Mouse (Mus musculus) E14TG2a.4 (cell line): Measurements from ENCODE around the gene Erich4.

Source experiments
- H3K27me3 ChIP-seq: 2 replicates; pipeline ENCODE4 v1.6.1; 2014; ENCODE audit warnings: low read length, control low read depth; ENCODE audit not compliant: insufficient read depth
- H3K36me3 ChIP-seq: 2 replicates; pipeline ENCODE4 v1.6.1; 2014; ENCODE audit warnings: low read length, control low read depth; ENCODE audit not compliant: insufficient read depth
- H3K4me1 ChIP-seq: replicated peaks from 2 replicates; pipeline ENCODE4 v1.6.1; 2014; ENCODE audit warnings: low read depth, low read length, control low read depth
- H3K4me3 ChIP-seq: replicated peaks from 2 replicates; pipeline ENCODE4 v1.5.1; 2014; ENCODE audit warnings: mild to moderate bottlenecking, low read length
- H3K9me3 ChIP-seq: 2 replicates; pipeline ENCODE4 v1.6.1; 2014; ENCODE audit warnings: low read length, control low read depth
- CTCF ChIP-seq: conservative IDR thresholded peaks from 2 replicates; pipeline ENCODE4 v1.5.1; 2014; ENCODE audit warnings: low read length
- NANOG ChIP-seq: IDR thresholded peaks from 2 replicates; pipeline ENCODE4 v1.6.1; 2014; ENCODE audit warnings: borderline replicate concordance, low read length, mixed read lengths
- POU5F1 ChIP-seq: IDR thresholded peaks from 2 replicates; pipeline ENCODE4 v1.6.1; 2014; ENCODE audit warnings: low read length, borderline replicate concordance

Gene Erich4

GRCm38 (mm10) chr7:25617376-25618160 is 1.9 kb upstream of the Erich4 start:
- Histone ChIP-seq H3K27me3 (peaks cover 9% of the 10 kb centered on the region; the same call in 1 of the 2 replicates), H3K4me1 (peaks cover 34% of the 10 kb centered on the region), H3K9me3 (no peaks in the 10 kb centered on the region), H3K36me3 (peaks cover 25% of the 10 kb centered on the region), H3K4me3 (no peak overlapping the region)
- no peak for TF ChIP-seq POU5F1
- no peak for TF ChIP-seq NANOG
- TF ChIP-seq CTCF, result no peak

- peaks cover 29% of the 10 kb centered on the region for H3K4me1 ChIP-seq
- H3K9me3 ChIP-seq, result no peaks in the 10 kb centered on the region
- peaks cover 12% of the 10 kb centered on the region; the same call in 1 of the 2 replicates for H3K27me3 ChIP-seq
- TF ChIP-seq POU5F1 (no peak), NANOG (no peak), CTCF (no peak)
- 0 out of 2 replicates have a peak, but pooled peaks cover under 1% of the 10 kb centered on the region for H3K36me3 ChIP-seq
- no peak overlapping the region for H3K4me3 ChIP-seq
Measured at GRCm38 (mm10) chr7:25614831-25615705, 624 bp downstream of the Erich4 start.

DNA sequence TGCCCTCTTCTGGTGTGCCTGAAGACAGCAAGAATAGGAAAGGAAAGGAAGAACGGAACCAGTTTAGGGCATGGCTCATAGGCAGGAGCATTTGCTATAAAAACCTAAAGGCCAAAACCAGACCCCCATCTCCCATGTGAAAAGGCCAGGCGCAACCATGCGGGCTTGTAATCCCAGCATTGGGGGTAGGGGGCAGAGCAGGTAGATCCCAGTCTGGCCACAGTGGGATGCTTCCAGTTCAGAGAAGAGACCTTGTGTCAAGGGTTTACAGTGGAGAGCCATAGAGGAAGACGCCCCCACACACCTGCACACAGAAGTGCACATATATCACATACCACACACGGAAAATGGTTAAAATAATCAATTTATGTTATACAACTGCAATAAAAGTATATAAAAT is 1.6 kb downstream of the Erich4 start:
- H3K4me3 ChIP-seq, result no peak overlapping the region
- peaks cover 16% of the 10 kb centered on the region for H3K27me3 ChIP-seq
- peaks cover 23% of the 10 kb centered on the region for H3K4me1 ChIP-seq
- no peaks in the 10 kb centered on the region for H3K9me3 ChIP-seq
- no peak; the same call in 1 of the 2 replicates for TF ChIP-seq CTCF
- TF ChIP-seq NANOG, result no peak
- TF ChIP-seq POU5F1, result no peak
- no peaks in the 10 kb centered on the region for H3K36me3 ChIP-seq

- no peak for TF ChIP-seq NANOG
- TF ChIP-seq CTCF, result no peak
- TF ChIP-seq POU5F1, result no peak
- Histone ChIP-seq H3K4me3 (no peak overlapping the region), H3K36me3 (no peaks in the 10 kb centered on the region), H3K9me3 (no peaks in the 10 kb centered on the region), H3K4me1 (peaks cover 6% of the 10 kb centered on the region; the same call in 1 of the 2 replicates), H3K27me3 (peaks cover 18% of the 10 kb centered on the region)
Measured at GRCm38 (mm10) chr7:25611501-25611900, 4.2 kb downstream of the Erich4 start.

DNA sequence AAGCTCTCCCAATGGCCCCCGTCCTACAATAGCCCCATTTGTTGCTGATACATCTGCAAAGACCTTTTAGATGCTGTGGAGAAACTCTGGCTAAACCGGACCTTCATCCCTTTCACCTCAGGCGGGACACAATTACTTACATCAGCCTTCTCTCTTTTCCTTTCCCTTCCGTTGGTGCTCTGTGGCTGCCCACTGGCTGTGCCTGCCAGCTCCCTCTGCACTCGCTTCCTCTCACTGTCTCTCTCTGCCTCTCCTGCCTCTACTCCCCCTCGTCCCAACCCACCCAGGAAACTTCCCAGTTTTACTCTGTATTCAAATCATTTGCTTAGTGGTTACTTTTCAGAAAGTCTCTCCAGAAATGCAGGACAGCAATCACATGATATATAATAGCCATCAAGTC is 5.6 kb downstream of the Erich4 start:
- Histone ChIP-seq H3K4me1 (peaks cover 6% of the 10 kb centered on the region; the same call in 1 of the 2 replicates), H3K4me3 (no peak overlapping the region), H3K36me3 (no peaks in the 10 kb centered on the region), H3K9me3 (no peaks in the 10 kb centered on the region), H3K27me3 (peaks cover 10% of the 10 kb centered on the region)
- TF ChIP-seq POU5F1 (no peak), NANOG (no peak), CTCF (no peak)

DNA sequence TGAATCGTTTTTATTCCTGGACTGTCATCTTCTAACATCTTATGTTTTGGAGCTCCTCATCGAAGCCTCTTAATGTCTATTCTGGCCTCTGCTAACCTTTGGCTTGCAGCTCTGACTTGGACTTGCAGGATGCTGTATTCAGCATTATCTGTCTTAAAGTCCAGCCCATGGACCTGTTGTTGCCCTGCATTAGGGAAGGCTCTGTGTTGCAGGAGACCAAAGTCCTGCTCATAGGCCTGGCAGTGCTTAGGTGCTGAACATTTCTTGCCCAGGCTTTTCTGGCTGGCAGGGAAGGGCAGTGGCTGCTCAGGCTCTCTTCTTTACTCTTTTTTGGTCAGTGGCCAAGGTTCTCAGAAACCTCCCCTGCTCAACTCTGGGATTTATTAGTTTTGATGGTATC is 8.5 kb downstream of the Erich4 start:
- Histone ChIP-seq H3K9me3 (no peaks in the 10 kb centered on the region), H3K36me3 (no peaks in the 10 kb centered on the region), H3K4me1 (peaks cover 6% of the 10 kb centered on the region; the same call in 1 of the 2 replicates), H3K27me3 (peaks cover 14% of the 10 kb centered on the region), H3K4me3 (no peak overlapping the region)
- TF ChIP-seq POU5F1 (no peak), NANOG (no peak), CTCF (no peak)

GRCm38 (mm10) chr7:25606625-25607063 is 9.0 kb downstream of the Erich4 start:
- Histone ChIP-seq H3K36me3 (no peaks in the 10 kb centered on the region), H3K27me3 (peaks cover 18% of the 10 kb centered on the region), H3K4me1 (peaks cover 11% of the 10 kb centered on the region; the same call in 1 of the 2 replicates), H3K4me3 (no peak overlapping the region), H3K9me3 (no peaks in the 10 kb centered on the region)
- TF ChIP-seq POU5F1 (no peak), CTCF (no peak), NANOG (no peak)

GRCm38 (mm10) chr7:25601346-25601745 is 14.3 kb downstream of the Erich4 start:
- TF ChIP-seq POU5F1 (no peak), CTCF (no peak), NANOG (no peak)
- Histone ChIP-seq H3K4me3 (peak overlapping the region; percentile 70), H3K9me3 (no peaks in the 10 kb centered on the region), H3K4me1 (peaks cover 23% of the 10 kb centered on the region), H3K27me3 (peaks cover 26% of the 10 kb centered on the region), H3K36me3 (no peaks in the 10 kb centered on the region)
